ENCODE assay signal across 8 mouse cellular contexts in the genomic region with DNA sequence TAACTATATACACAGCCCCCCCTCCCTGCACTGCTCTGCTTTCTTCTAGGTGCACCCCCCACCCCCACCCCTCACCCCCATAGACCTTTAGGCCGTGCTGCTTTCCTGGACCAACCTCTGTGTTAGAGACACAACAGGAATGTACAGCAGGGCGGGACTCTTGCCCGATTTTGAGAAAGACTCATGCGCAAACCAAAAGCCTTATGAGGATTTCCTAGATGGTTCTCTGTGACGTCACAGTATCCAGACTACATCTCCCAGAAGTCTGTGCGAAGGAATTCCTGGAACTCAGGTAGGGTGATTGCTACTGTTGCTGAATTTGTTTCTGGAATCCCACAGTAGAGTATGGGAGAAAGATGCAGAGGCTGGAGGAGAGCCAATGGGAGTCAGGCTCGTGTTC. TPM values are rescaled to one million over a fixed set of nuclear protein-coding genes. Genes with fewer than 3 reads are reported as not detected.
DNase-seq lines count a peak whose midpoint lies in the region; ATAC-seq and TF ChIP-seq lines count a peak whose summit lies in the region.

A gene (minus strand): TSS at position 153 of the 400 bp plus-strand sequence.

- H3K9ac ChIP-seq in forebrain, postnatal 0 days = no peak within 1 kb of the TSS
- no peak within 1 kb of the TSS for H3K9ac ChIP-seq in forebrain, embryonic 13.5 days
- H3K9ac ChIP-seq in intestine, embryonic 16.5 days (ENCODE audit: low read depth, low read length) = no peak within 1 kb of the TSS
- no peak within 1 kb of the TSS for H3K9ac ChIP-seq in stomach, postnatal 0 days (ENCODE audit: low read length)

- H3K27me3 ChIP-seq in forebrain, postnatal 0 days (ENCODE audit: insufficient read depth, low read length) = no peaks in the 10 kb centered on the region
- H3K27me3 ChIP-seq in forebrain, embryonic 13.5 days = no peaks in the 10 kb centered on the region
- H3K27me3 ChIP-seq in intestine, embryonic 16.5 days (replicated peaks; ENCODE audit: control insufficient read depth, insufficient read depth, low read length) = no peaks in the 10 kb centered on the region
- no peaks in the 10 kb centered on the region for H3K27me3 ChIP-seq in stomach, postnatal 0 days (ENCODE audit: control insufficient read depth, insufficient read depth, low read length)

- intact Hi-C loops in left cerebral cortex, postnatal 25 days (cut with DNase I) = no loop called here

- H3K4me2 ChIP-seq in forebrain, postnatal 0 days (ENCODE audit: low read depth) = no peak within 1 kb of the TSS
- no peak within 1 kb of the TSS for H3K4me2 ChIP-seq in forebrain, embryonic 13.5 days
- H3K4me2 ChIP-seq in intestine, embryonic 16.5 days (ENCODE audit: low read depth, low read length) = peak within 1 kb of the TSS; percentile 19; the same call in 1 of the 2 replicates
- H3K4me2 ChIP-seq in stomach, postnatal 0 days (replicated peaks; ENCODE audit: low read depth) = no peak within 1 kb of the TSS

- H3K27ac ChIP-seq in forebrain, postnatal 0 days (ENCODE audit: low read depth, low read length) = no peak within 1 kb of the TSS
- no peak within 1 kb of the TSS for H3K27ac ChIP-seq in forebrain, embryonic 13.5 days
- H3K27ac ChIP-seq in intestine, embryonic 16.5 days (ENCODE audit: low read length) = no peak within 1 kb of the TSS
- H3K27ac ChIP-seq in stomach, postnatal 0 days (replicated peaks) = no peak within 1 kb of the TSS

- H3K4me1 ChIP-seq in forebrain, postnatal 0 days (ENCODE audit: insufficient read depth) = no peaks in the 10 kb centered on the region
- no peaks in the 10 kb centered on the region for H3K4me1 ChIP-seq in forebrain, embryonic 13.5 days
- no peaks in the 10 kb centered on the region for H3K4me1 ChIP-seq in intestine, embryonic 16.5 days (ENCODE audit: control insufficient read depth, insufficient read depth, low read length)
- no peaks in the 10 kb centered on the region for H3K4me1 ChIP-seq in stomach, postnatal 0 days (replicated peaks; ENCODE audit: control insufficient read depth, insufficient read depth)

- ATAC-seq in forebrain, postnatal 0 days = peak; percentile 53
- no peak for ATAC-seq in forebrain, embryonic 13.5 days
- peak; percentile 75 for ATAC-seq in intestine, embryonic 16.5 days
- peak; percentile 78 for ATAC-seq in stomach, postnatal 0 days (ENCODE audit: low FRiP score, low TSS enrichment)

- TF ChIP-seq CTCF in forebrain, postnatal 0 days (IDR thresholded peaks at IDR 0.05; ENCODE audit: low read depth) = no peak
- TF ChIP-seq CTCF in stomach, postnatal 0 days (IDR thresholded peaks at IDR 0.05; ENCODE audit: low read depth) = no peak

- no peak for TF ChIP-seq EP300 in stomach, postnatal 0 days (optimal IDR thresholded peaks at IDR 0.05)

- no peak within 1 kb of the TSS for H3K4me3 ChIP-seq in forebrain, postnatal 0 days (ENCODE audit: low read depth, low read length)
- H3K4me3 ChIP-seq in forebrain, embryonic 13.5 days = no peak within 1 kb of the TSS
- H3K4me3 ChIP-seq in intestine, embryonic 16.5 days (ENCODE audit: low read length) = peak within 1 kb of the TSS; percentile 26
- no peak within 1 kb of the TSS for H3K4me3 ChIP-seq in stomach, postnatal 0 days (ENCODE audit: low read depth, low read length)

- no peaks in the 10 kb centered on the region for H3K9me3 ChIP-seq in forebrain, postnatal 0 days (ENCODE audit: low read length)
- no peaks in the 10 kb centered on the region for H3K9me3 ChIP-seq in forebrain, embryonic 13.5 days (replicated peaks)
- H3K9me3 ChIP-seq in intestine, embryonic 16.5 days (ENCODE audit: control insufficient read depth, low read length) = no peaks in the 10 kb centered on the region
- H3K9me3 ChIP-seq in stomach, postnatal 0 days (ENCODE audit: control insufficient read depth, low read length) = no peaks in the 10 kb centered on the region

- 45% methylated on average over 7 of the region's 7 CpGs for WGBS in forebrain, postnatal 0 days
- WGBS in forebrain, embryonic 13.5 days = 49% methylated on average over 7 of the region's 7 CpGs
- 40% methylated on average over 7 of the region's 7 CpGs for WGBS in intestine, embryonic 16.5 days
- WGBS in stomach, postnatal 0 days = 34% methylated on average over 7 of the region's 7 CpGs

- DNase-seq in forebrain, postnatal 0 days = peak; percentile 25
- DNase-seq in Muller cell, postnatal 12 days (ENCODE audit: inconsistent ontology term) = peak; percentile 9
- DNase-seq in left cerebral cortex, postnatal 25 days (ENCODE audit: low spot score in 2 of 2) = peak; percentile 29 to 58
- peak; percentile 27 for DNase-seq in stomach, postnatal 0 days (ENCODE audit: low spot score)
- DNase-seq in gastrocnemius, adult 8-10 months (ENCODE audit: low spot score in 2 of 2) = no peak
- DNase-seq in thymus, postnatal 4 days = no peak

- no peaks in the 10 kb centered on the region for H3K36me3 ChIP-seq in forebrain, postnatal 0 days (ENCODE audit: insufficient read depth)
- H3K36me3 ChIP-seq in forebrain, embryonic 13.5 days (ENCODE audit: poor library complexity, severe bottlenecking) = no peaks in the 10 kb centered on the region
- H3K36me3 ChIP-seq in intestine, embryonic 16.5 days (ENCODE audit: control insufficient read depth, insufficient read depth, low read length) = no peaks in the 10 kb centered on the region
- H3K36me3 ChIP-seq in stomach, postnatal 0 days (ENCODE audit: control insufficient read depth, insufficient read depth, low read length) = no peaks in the 10 kb centered on the region

RNA-seq across cellular contexts. Expression of the gene that starts here (rescaled TPM):
- 15.5 and 16.6 TPM in 2 replicates for total RNA-seq in forebrain, postnatal 0 days (2014; rRNA removed)
- polyA plus RNA-seq in forebrain, postnatal 0 days (2015; fragmentation: Nextera tagmentation; extraction: Ambion mirVana) = 2.9 and 3.1 TPM in 2 replicates
- 3.2 and 3.7 TPM in 2 replicates for polyA plus RNA-seq in forebrain, embryonic 13.5 days (2015; fragmentation: Nextera tagmentation; extraction: Ambion mirVana)
- polyA plus RNA-seq in intestine, embryonic 16.5 days (2015; fragmentation: Nextera tagmentation; extraction: Ambion mirVana) = 1.2 and 1.5 TPM in 2 replicates
- 10 to 100 TPM; 19.6 to 24.5 TPM for total RNA-seq in left cerebral cortex, postnatal 25 days (2021)
- 0.64 and 0.68 TPM in 2 replicates for polyA plus RNA-seq in stomach, postnatal 0 days (2015; fragmentation: Nextera tagmentation; extraction: Ambion mirVana)
- total RNA-seq in gastrocnemius, adult 8-10 months (2022) = 1 to 10 TPM in 3 of 4 experiments, under 1 TPM in 1; 0.83 to 1.7 (median 1.2) TPM

Comparison
In these comparisons a context has a peak if more than half of its experiments do, and no peak if none do; other contexts are left out.
1. Peak in DNase-seq and ATAC-seq in stomach, postnatal 0 days; RNA of the gene not detected or under 1 TPM.
2. DNase-seq: peak in forebrain, postnatal 0 days (single experiment), Muller cell, postnatal 12 days (single experiment) and left cerebral cortex, postnatal 25 days (2 of 2); none in gastrocnemius, adult 8-10 months (0 of 2) and thymus, postnatal 4 days (single experiment).